Mouse (Mus musculus) T-helper 2 cell (primary cell): ENCODE measurements around the gene Rlf.
"Not testable (repeated sequence)": the region's sequence is repeated elsewhere in the genome, so short reads cannot be mapped to it uniquely, and the experiment has no call there.

Source experiments
- in situ Hi-C: fragments of 300-600 bp; cut with MboI, MseI; formaldehyde crosslinking; loops from one replicate; pipeline ENCODE4 v1.15.1; 2025; ENCODE audit warnings: high pct_unique_total_duplicates

The Rlf gene

GRCm38 (mm10) chr4:121166697-121167096 is 48.2 kb downstream of the Rlf start:
- in situ Hi-C loops, result not testable (repeated sequence)

- in situ Hi-C loops, result no loop called here
These were observed 51.3 kb downstream of the Rlf start for GRCm38 (mm10) chr4:121163501-121164030.

- in situ Hi-C loops, result no loop called here
These were observed 105.8 kb downstream of the Rlf start, which contains the start of gene Tmco2 for GRCm38 (mm10) chr4:121109126-121109525. Tmco2 (minus strand) TSS chr4:121109226.

- in situ Hi-C loops, result no loop called here
These were observed 111.6 kb downstream of the Rlf start for GRCm38 (mm10) chr4:121103304-121103703.

- in situ Hi-C loops, result loop anchor here (5.0 to 10.0 kb wide), 2 partner anchors 71 to 127 kb away; no protein-coding TSS in a partner anchor
These were observed 117.1 kb downstream of the Rlf start, which contains the start of gene Zmpste24 for GRCm38 (mm10) chr4:121097650-121098378. Zmpste24 (minus strand) TSS chr4:121098241.
